Mouse (Mus musculus) olfactory bulb, adult 2 months (tissue): ENCODE results near the gene Lama4.

ENCODE experiments used
- CTCF ChIP-seq: fragments of 200-500 bp; IDR thresholded peaks from 2 replicates; pipeline ENCODE4 v1.5.1; 2012; ENCODE audit warnings: low read depth, mild to moderate bottlenecking, low read length, moderate library complexity; ENCODE audit not compliant: insufficient read depth
- POLR2A ChIP-seq: fragments of 200-500 bp; IDR thresholded peaks from 2 replicates; pipeline ENCODE4 v1.6.1; 2012; ENCODE audit warnings: mild to moderate bottlenecking, low read depth, low read length, moderate library complexity; ENCODE audit not compliant: insufficient read depth

- TF ChIP-seq CTCF (no peak), POLR2A (no peak)
Observed at GRCm38 (mm10) chr10:39065449-39065848, 100.1 kb downstream of the Lama4 start.
